28 mouse cellular contexts compared by ENCODE assay signal in the genomic region with DNA sequence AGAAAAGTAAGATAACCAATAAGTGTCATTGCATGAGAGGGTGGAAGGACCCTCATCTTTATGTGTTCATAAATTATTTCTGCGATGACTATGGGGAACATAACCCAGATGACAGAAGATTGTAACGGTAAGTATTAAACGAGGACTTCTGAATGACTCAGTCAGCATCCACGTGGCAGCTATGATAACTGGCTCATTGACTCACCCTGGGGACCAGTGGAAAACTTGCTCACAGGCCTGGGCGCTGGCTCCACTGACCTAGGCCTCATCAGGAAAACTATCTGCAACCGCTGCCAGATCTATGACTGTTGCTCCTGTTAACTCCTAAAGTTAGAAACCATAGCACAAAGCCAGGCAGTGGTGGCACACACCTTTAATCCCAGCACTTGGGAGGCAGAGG. TPM values are rescaled to one million over a fixed set of nuclear protein-coding genes. Genes with fewer than 3 reads are reported as not detected.
DNase-seq lines count a peak whose midpoint lies in the region; TF ChIP-seq lines count a peak whose summit lies in the region.
"Had no signal": no experiment of that assay in that cellular context is flagged by ENCODE, and none has a peak within 500 bp of the region (broad histone marks: within the 10 kb centered on the region; RNA-seq: fewer than 3 reads in every experiment).

No protein-coding gene starts in this region.

- no peaks in the 10 kb centered on the region for H3K27me3 ChIP-seq in heart, embryonic 10.5 days (ENCODE audit: insufficient read depth, poor library complexity, severe bottlenecking)
- H3K27me3 ChIP-seq in C2C12 (ENCODE audit: control insufficient read depth, insufficient read depth, insufficient read length): no peaks in the 10 kb centered on the region
- H3K27me3 ChIP-seq: embryonic facial prominence, embryonic 12.5 days; forebrain, embryonic 13.5 days; forebrain, embryonic 15.5 days had no signal

- no peaks in the 10 kb centered on the region for H3K9me3 ChIP-seq in heart, embryonic 10.5 days
- H3K9me3 ChIP-seq: embryonic facial prominence, embryonic 10.5 days; embryonic facial prominence, embryonic 12.5 days; forebrain, embryonic 13.5 days; forebrain, embryonic 15.5 days had no signal

- WGBS in heart, embryonic 10.5 days: 81% methylated on average over 6 of the region's 6 CpGs

- H3ac ChIP-seq in C2C12 (ENCODE audit: control insufficient read depth, insufficient read length, low read depth): no peak overlapping the region

- no peaks in the 10 kb centered on the region for H3K79me2 ChIP-seq in C2C12 (ENCODE audit: control insufficient read depth, insufficient read depth)

- no peaks in the 10 kb centered on the region for H3K79me3 ChIP-seq in C2C12 (ENCODE audit: low read depth)

- no peaks in the 10 kb centered on the region for H3K4me1 ChIP-seq in heart, embryonic 10.5 days
- H3K4me1 ChIP-seq: embryonic facial prominence, embryonic 10.5 days; embryonic facial prominence, embryonic 12.5 days; forebrain, embryonic 13.5 days; forebrain, embryonic 15.5 days had no signal

- peak; percentile 18 for DNase-seq in adrenal gland, adult 2 months
- DNase-seq in adrenal gland, postnatal 4 days (ENCODE audit: low spot score in 2 of 2): no peak
- DNase-seq in heart, embryonic 10.5 days (ENCODE audit: low spot score): peak; percentile 19
- no peak for DNase-seq in heart, adult 9 months (ENCODE audit: low spot score in 2 of 2)
- no peak for DNase-seq in lung, adult 18-20 months
- DNase-seq in testis, postnatal 10 days (ENCODE audit: low spot score): no peak
- DNase-seq: adrenal gland, postnatal 10 days; adrenal gland, postnatal 25 days; B cell, adult 2 months; cerebellum, adult 11-12 months; cerebellum, adult 2 months; cerebellum, adult 9-10 months; cerebellum, postnatal 10 days; cerebellum, postnatal 25 days; forebrain, postnatal 0 days had no signal

- H3K4me3 ChIP-seq in heart, embryonic 10.5 days: no peak overlapping the region
- H3K4me3 ChIP-seq in C2C12 (ENCODE audit: insufficient read depth, poor library complexity, severe bottlenecking): no peak overlapping the region
- H3K4me3 ChIP-seq: embryonic facial prominence, embryonic 10.5 days; embryonic facial prominence, embryonic 12.5 days; forebrain, embryonic 13.5 days; forebrain, embryonic 15.5 days had no signal

- H3K27ac ChIP-seq in heart, embryonic 10.5 days: no peak overlapping the region
- H3K27ac ChIP-seq: embryonic facial prominence, embryonic 10.5 days; embryonic facial prominence, embryonic 12.5 days; forebrain, embryonic 13.5 days; forebrain, embryonic 15.5 days had no signal

- no peaks in the 10 kb centered on the region for H3K36me3 ChIP-seq in heart, embryonic 10.5 days
- no peaks in the 10 kb centered on the region for H3K36me3 ChIP-seq in C2C12 (ENCODE audit: control insufficient read depth, insufficient read depth)
- H3K36me3 ChIP-seq: embryonic facial prominence, embryonic 10.5 days; embryonic facial prominence, embryonic 12.5 days; forebrain, embryonic 15.5 days had no signal

- no peak for TF ChIP-seq CTCF in C2C12 (IDR thresholded peaks at IDR 0.05; ENCODE audit: control insufficient read depth, insufficient read depth, insufficient read length)

TF ChIP-seq in C2C12, 6 proteins besides CTCF, POLR2A, EP300 and RAD21:
- TF ChIP-seq USF1 (IDR thresholded peaks at IDR 0.05; ENCODE audit: low read depth): peak; percentile 4
- TF ChIP-seq MAX (IDR thresholded peaks at IDR 0.05): peak; percentile 67
- peak; percentile 17 for TF ChIP-seq FOSL1 (IDR thresholded peaks at IDR 0.05; ENCODE audit: insufficient read depth, low read length, poor library complexity, severe bottlenecking)
- TF ChIP-seq CEBPB (IDR thresholded peaks at IDR 0.05; ENCODE audit: low read depth): no peak
- TF ChIP-seq MYOD1 (IDR thresholded peaks at IDR 0.05; ENCODE audit: control insufficient read depth, insufficient read length, low read depth): no peak
- no peak for TF ChIP-seq MYOG (IDR thresholded peaks at IDR 0.05; ENCODE audit: control insufficient read depth, extremely low read depth, insufficient read length)

RNA-seq across cellular contexts. Expression of a gene that starts 15.1 kb away (rescaled TPM):
- not detected for total RNA-seq in adrenal gland, adult 2 months (2021)
- not detected in 2 replicates for polyA plus RNA-seq in adrenal gland, adult 2 months (2012; rRNA removed)
- total RNA-seq in adrenal gland, postnatal 4 days (2021): not detected
- polyA plus RNA-seq in heart, embryonic 10.5 days (2016; fragmentation: Nextera tagmentation; extraction: Ambion mirVana): 0.19 TPM in 1 of 2 replicates, not detected in the other
- polyA plus RNA-seq in C2C12 (2012; fragmentation: generic; extraction: Trizol): not detected
- total RNA-seq: adrenal gland, adult 18-20 months; adrenal gland, postnatal 10 days; adrenal gland, postnatal 25 days; ES-E14; MEL had no signal
- polyA plus RNA-seq: activated CD4-positive, CD25-positive, alpha-beta regulatory T cell, adult 4 months; cerebellum, adult 2 months; cortical plate, adult 2 months; embryonic facial prominence, embryonic 10.5 days; embryonic facial prominence, embryonic 12.5 days; embryonic facial prominence, embryonic 14.5 days; forebrain, embryonic 11.5 days; forebrain, embryonic 13.5 days; forebrain, embryonic 15.5 days; Patski had no signal

Comparison
In these comparisons a context has a peak if more than half of its experiments do, and no peak if none do; other contexts are left out.
1. DNase-seq: peak in adrenal gland, adult 2 months (single experiment) and heart, embryonic 10.5 days (single experiment); none in adrenal gland, postnatal 4 days (0 of 2), heart, adult 9 months (0 of 2), lung, adult 18-20 months (0 of 2) and testis, postnatal 10 days (single experiment).